Mouse (Mus musculus): ENCODE results near the gene Ntm.
A peak's percentile ranks its signal among the peaks of the same experiment; 100 is the strongest.

Ntm gene

DNA sequence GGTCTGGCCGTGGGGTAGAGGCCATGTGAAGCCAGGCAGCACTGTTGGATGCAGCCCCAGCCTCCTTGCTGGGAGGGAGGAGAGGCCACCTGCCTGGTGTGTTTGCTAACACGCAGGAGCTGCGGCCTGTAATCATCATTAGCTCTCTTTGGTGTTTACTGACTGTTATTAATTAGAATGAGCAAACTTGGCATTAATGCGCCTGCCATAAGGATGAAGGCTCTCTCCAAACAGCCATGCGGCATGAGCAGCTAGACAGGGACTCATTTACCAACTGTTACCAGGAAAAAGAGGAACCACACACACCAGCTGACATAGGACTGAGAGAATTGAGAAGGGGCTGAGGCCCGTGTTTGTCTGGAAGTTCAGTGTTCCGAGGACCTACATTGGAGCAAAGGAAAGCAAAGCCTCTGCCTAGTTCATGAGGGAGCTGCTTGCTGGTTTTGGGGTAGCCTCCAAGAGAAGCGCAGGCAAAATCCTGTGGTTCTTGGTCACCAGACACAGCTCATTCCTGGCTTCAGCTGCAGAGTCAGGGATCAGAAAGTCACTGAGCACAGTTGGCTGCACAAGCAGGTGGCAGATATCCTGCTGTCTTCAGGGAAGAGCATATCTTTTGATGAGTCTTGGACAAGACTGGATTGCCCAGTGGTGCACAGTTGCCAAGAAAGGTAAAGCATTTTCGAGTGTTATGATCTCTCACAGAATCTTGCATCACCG lies 171.6 kb downstream of the Ntm start:
- peak; percentile 84 for DNase-seq

DNA sequence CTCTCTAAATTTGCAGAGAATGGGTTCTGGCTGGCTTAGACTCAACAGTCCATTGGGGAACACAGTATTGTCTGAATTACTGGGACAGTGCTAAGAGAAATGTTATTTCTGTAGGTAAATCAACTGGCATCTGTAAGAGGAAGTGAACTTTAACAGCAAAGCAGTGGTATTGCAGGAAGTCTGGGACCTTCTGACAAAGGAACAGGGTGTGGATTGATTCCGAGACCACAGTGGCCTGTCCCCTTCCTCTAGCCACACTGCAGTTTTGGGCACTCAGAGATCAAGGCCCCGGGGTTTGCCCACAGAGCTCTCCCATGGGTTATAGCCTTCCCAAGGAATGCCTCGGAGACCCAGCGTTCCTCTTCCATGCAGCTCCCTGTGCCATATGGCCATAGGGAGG lies 172.9 kb downstream of the Ntm start:
- DNase-seq, result no peak

DNA sequence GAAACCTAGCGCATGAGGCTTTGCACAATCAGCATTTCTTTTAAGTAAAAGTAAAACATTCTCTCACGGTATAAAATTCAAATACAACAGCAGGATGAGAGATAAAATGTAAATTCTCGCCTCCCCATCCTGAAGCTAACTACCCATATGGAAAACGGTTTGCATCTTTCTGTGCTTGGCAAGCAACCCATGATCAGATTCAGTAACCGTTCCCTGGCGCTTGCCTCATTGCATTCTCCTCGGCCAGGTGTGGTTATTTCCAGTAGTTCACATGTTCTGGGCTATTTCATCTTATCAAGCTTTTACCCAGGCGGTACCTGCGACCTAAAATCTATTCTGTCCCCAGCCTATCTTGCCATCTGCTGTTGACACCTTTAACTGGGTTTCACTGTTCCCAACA lies 174.1 kb downstream of the Ntm start:
- no peak for DNase-seq

DNA sequence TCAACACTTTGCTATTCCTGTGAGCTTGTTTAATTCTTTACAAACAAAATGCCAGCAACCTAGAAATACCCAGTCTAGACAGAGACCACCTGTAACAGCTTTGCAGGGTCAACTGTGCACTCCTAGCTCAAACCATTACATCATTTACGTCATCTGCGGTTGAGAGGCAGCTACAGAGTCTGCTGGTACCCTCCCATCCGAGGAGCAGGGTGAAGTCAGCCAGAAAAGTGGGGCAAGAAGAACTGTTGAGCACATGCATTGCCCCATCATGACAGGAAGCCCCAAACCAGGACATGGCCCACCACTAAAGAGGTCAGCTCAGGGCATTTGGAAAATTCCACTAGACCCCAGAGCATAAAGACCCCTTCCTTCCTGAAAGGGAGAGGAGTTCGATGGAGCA lies 175.5 kb downstream of the Ntm start:
- no peak for DNase-seq

DNA sequence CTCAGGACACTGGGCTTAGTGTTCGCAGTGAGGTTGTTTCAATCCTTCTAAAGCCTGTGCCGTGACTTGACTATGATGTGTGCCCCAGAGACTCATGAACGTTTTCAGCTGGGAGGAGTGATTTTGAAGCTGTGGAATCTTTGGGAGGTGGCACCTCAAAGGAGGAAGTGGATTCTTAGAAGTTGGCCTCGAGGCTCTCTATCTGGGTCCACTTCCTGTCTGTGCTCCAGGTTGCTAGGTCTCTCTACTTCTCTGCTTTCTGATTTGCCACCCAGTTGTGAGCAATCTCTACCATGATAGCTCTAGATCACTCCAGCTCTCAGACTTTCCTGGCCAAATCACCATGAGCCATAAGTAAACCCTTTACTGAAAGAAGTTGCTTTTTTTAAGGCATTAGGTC lies 180.2 kb downstream of the Ntm start:
- no peak for DNase-seq

DNA sequence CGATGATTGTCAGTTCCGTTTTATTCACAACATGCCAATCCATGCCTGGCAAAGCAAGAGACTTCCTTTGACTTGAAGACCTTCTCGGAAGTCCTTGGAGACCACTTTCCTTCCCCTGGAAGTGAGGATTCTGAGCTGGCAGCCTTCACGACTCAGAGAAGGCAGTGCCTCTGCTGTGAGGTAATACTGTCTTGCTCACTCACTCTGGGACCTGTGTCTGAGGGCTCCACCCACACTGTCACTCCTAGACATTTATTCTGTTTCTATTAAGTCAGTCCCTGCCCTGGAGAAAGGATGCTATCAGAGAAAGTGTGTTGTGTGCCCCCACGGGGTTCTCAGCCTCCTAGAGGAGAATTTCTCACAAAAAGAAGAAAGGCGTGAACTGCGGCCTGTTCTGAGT lies 183.2 kb downstream of the Ntm start:
- DNase-seq, result no peak

DNA sequence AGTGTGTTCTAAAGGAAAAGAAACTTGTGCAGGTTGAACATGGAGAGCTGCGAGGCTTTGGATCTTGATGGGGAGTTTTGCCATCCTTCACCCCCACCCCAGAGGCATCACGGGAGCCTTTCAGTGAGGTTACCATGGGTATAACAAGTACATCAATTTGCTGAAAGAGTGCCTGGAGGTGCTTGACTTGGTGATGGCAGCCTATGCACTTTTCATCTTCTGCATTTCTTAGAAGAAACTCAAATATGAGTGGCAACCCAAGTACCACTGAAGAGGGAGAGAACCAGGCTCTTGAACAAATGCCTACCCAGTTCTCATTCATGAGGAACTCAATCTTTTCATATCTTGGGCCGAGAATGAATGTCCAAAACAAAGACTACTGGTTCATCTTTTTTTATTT lies 186.0 kb downstream of the Ntm start:
- DNase-seq, result no peak

DNA sequence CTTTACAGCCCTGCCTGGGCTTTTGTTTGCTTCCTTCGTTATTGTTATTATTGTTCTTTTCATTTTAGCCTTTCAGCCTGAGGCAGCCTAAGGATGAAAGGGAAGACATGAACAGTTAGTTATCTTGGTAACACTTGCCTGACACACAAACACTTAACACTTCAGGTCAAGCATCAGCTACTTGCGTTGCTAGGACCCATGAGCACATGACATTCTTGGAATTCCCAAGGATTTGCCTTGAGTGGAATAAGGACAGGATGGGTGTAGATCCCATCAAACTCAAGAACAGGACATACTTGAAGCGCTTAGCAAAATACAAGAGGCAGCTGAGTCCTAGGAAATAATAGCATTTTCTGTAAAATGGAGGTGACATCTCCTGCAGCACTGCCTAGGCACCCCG lies 186.4 kb downstream of the Ntm start:
- DNase-seq, result no peak

DNA sequence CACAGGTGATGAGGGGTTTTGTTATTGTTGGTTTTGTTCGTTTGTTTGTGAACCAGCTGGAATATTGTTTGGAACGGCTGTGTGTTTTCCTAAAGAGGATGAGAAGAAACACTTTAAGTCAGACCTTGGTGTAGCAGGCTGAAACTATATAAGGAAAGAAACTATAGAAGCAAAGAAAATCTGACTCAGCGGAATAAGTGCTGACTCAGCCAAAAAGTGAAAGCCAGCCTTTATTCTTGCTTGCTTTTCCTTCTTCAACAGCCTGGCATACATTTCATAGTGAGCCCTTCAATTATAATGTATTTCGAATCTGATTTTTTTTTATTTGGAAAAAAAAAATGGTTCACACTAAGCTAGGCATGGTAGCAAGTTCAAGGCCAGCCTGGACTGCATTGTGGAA lies 186.9 kb downstream of the Ntm start:
- no peak for DNase-seq

DNA sequence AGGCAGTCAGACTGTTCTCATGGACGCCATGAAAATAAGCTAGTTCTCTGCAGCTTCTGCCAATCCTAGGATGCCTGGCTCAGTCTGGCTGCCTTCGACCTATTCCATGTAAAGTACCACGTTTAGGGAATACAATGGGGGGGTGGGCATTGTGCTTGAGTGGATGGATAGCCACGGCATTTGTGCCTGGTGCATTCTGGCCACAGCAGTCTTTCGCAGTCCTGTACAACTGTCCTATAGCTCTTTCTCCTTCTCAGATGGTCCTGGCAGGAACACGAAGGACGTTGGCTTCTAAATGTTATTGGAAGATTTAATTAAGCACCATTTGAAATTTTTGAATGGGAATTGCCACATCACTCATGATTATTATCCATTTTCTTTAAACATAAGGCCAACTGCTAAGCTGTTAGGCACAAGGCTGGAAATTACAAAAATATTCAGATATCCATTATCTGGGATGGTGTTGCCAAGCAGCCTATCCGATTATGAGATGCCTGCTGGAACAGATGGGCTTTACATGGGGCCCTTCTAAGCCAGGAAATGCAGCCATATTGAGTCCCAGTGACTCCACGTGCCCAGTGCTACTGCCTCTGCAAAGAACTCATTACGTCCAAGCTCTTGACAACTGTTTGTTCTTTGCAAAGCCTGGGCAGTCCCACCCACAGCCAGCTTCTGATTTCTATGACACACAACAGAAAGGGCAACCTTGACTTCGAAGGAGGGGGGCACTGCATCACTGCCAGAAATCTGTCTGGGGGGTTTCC lies 190.1 kb downstream of the Ntm start:
- no peak for DNase-seq

DNA sequence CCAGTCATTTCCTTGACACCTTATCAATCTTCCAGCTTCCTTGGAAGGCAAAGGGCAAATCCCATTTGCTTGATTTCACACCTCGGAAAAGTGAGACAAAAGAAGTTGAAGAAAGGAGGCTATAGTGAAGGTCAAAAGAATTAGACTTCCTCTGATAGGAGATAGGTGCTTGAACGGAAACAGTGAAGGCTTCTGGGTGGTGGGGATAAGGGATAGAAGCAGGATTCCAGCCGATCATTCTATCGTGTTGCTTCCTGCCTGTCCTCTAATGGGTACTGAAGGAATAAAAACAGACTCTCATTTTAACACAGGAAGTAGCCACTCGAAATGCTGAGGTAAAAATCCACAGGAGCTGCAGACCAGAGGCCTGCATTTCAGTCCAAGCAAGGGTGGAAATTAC lies 191.1 kb downstream of the Ntm start:
- DNase-seq, result no peak

DNA sequence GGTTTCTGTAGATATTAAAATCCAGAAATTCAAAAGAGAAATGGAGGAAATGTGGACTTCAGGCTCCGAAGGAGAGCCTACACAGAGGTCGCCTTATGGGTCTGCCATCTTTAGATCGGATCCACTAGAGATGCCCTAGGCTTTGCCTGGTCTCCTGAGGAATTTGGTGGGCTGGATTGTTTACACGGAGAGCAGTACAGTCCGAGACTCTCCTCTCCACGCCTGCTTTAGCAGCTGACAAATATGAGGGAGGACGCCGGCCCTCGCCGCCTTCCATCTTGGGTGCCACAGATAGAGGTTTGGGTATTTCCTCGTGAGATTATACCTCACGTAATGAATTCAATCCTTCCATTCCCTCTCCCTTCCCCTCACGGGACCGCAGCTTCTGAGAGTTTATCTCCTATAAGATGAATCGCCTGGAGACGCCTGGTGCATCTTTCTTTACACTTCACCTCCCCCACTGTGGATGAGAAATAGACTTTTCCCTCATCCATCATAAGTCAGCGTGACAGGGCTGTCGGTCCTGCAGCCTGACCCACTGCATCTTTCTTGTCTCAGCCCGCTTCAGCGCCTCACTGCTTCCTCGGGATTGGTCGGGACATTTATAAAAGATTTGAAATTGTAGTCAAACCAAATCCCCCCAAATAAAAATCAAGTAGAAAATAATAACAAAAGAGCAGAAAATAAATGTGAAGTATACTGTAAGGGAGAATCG lies 191.7 kb downstream of the Ntm start:
- DNase-seq, result no peak

DNA sequence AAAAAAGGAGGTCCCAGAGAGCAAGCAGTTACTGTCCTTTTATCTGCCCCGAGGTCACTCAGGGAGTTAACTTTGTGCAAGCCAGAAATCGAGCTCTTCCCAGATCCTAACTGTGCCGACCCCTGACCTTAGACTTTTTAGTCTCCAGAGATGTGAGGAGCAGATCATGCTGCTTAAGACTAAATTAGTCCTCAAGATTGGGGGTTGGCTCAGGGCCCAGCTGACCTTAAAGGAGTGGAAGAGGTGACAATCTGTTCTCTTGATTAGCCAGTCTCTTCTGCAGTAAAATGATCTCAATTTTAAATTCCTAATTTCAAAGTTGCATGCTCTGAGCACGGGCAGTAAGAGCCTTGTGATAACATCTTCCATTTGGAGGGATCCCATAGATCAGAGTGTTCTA lies 193.6 kb downstream of the Ntm start:
- DNase-seq, result no peak

DNA sequence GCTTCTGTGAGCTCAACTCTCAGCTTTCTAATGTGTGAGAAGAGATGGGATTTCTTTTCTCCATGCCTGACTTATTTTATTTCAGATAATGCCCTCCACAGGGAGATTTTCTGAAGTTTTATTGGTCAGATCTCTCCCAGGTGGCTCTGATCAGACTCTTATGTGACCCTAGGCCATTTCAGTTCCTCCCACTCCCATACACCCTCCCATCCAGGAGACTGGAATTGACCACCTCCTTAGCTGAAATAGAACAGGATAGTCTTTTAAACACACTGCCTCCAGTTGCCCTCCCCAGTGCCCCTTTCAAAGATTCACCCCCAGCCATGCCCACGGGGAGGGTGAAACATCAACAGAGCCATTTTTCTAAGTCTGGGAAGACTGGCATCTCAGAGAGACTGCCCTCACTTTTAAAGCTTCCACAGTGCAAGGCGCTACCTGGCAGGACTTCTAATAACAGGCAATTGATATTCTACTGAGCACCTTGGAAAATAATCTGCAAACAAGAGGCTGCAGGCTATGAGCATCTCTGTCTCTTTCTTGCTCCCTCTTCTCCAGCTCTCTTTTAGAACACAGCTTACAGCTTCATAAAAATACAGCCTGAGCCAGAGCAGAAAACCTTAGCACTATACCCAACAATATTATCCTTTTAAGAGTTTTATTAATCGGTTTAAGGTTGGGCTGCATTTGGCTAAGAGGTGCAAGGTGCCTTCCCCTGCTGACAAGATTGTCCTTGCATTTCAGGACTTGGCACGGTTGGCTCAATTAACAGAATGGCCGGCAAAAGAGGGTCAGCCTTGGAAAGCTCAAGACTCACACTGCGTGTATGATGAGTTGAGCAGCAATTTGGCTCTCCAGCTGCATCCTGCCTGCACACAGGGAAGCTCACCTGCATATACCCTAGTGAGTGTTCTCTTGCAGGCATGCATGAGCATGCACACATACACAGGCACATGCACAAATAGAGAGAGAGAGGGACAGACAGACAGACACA lies 196.7 kb downstream of the Ntm start:
- DNase-seq, result no peak

DNA sequence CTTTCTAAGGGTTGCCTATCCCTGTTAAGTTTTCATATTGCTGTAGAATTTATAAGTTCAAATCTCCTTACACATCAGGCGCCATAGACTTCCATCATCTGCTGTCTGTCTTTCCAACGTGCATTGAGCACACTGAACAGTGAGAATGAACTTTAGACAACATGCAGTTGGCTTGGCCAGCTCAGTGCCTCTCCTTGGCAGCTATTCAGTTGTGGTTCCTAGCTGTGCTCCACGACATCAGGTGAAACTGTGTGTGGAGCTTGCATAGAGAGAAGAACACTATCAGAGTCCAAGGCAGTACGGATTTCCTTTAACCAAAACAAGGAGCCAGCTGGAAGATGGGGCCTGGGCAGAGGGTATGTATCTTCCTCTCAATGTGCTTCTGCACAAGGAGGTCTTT lies 199.6 kb downstream of the Ntm start:
- no peak for DNase-seq

DNA sequence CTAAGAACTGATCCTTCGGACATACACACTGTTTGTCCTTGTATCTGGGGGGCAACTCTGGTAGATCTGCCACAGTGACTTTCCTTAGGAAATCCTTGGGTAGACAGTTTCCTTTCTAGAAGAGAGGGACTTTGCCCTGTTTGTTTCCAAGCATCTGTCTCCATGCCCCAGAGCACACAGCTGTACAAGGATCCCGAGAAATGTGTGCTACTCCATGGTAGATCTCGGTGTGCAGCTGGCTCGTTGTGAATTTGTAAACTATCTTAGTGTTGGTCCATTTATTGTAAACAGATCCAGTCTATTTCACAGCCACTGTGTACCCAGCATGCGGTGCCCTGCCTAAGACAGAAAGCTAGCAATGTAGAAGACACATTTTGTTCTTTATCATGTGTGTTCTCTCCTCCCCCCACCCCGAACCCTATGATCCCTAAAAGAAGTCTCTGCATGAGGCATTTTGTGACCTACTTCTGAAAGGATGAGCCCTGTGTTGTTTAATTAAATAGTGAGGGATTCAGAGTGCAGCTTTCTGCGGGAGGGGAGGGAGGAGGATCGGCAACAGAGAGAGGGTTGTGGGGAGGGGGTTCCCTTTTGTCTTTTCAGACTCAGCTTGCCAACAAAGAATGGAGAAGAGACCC lies 200.9 kb downstream of the Ntm start:
- DNase-seq, result no peak

DNA sequence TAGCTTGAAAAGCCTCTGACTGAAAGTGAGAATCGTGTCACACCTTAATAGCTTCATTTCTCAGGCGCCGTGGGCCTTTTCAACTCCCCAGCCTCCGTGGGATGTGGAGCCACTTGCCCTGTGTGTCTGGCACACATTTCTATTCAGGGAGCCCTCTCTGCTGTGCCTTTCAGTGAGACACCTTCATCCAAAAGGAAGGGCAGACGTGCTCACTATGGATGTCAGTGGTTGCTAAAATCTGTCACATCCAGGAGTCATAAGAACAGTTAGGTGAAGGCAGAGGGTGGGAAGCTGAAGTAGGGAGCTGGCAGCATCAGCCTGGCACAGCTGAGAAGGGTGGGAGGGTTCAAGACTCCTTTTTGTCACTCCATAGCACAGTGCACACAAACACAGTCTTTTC lies 201.4 kb downstream of the Ntm start:
- no peak for DNase-seq

DNA sequence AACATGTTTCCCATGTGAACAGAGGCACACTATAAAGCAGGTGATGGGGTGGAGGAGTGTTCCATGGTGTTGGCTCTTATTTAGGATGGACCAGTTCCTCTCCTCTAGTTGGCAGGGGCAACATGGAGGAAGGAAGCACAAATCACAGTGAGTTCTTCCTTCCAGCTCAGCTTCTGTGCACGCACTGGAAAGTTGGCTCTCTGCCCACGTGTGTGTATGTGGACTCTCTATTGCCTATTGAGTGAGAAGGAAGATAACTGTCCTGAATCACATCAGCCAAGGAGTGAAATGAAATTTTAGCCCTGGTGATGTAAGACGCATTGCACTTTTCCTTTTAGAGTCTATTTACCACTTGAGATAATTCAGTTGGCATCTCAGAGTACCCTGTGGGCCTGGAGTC lies 203.0 kb downstream of the Ntm start:
- DNase-seq, result no peak

DNA sequence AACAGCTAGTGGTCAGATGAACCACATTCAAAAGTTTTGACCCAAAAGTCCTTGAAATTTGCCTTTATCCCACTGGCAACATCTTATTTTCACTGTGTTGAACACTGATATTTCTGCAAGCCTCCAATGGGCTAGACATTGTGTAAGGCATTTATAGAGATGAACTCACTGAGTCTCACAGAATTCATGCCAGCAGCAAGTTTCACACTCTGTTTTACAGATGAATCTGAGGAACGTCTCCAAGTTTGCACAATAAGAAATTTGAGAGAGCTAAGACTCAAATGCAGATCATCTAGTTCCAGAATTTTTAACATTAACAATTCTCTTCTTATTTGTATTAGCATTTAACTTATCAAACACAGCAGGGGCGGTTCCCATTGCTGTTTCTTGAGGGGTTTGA lies 203.9 kb downstream of the Ntm start:
- DNase-seq, result no peak

DNA sequence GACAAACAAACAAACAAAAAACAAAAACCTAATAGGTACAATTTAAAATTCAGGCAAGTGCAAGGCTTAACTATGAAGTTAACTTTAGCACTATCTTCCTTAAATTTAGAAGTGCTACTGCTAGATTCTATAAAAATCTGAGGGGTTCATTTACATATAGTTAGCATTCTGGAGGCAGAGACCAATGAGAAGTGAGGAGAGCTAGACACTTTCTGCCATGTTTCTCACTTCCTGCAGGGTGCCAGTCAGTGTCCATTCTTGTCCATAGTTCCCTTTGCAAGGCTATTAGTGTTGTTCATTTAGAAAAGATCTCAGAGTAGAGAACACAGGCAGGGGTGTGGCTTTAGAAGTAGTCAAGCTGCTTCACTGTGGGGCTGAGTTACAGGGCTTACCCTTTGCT lies 208.6 kb downstream of the Ntm start:
- DNase-seq, result no peak

DNA sequence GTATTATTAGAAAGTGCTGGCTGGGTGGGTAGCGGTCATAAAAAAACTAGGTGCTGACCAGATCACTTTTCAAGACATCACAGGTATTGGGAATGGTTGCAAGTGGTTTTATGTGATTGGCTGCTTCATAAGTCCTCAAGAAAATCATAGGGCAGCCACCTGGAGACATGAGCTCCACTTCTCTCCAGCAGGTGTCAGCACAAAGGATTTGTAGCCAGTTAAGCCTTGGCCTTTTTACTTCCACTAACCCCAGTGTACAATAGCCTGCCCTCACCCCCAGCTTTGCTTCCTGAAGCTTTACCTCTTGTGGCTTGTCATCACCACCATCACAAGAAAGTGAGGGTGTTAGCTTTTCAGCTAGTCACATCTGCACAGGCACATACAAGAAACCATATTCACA lies 211.5 kb downstream of the Ntm start:
- peak; percentile 49 for DNase-seq

DNA sequence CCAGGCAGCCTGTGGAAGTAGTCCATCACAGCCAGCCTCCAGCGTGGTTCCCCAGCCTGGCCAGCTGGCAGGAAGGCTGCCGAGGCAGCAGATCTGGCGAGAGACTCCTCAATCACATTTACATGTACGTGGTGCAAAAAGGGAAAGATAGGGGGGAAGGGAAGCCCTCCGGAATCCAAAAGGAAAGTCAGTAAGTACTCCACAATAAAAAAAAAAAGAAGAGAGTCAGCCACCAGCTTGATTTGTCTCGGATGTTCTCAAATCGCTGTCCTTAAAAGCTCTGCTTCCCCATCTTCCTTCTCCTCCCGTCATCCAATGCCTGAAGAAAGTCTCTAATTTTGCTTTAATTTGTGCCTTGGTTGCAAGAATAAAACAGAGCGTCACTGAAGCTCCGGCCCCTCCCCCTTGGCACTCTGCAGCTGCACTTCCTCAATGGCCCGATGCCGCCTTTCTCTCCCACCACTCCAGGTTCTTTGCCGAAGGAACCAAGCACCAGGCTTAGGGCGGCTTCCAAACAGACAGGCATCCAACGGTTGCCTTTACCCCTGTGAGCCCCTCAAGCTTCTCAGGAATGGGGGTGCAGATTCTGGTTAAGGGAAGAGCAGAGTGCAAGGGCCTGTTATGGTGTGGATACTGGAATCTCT lies 212.4 kb downstream of the Ntm start:
- DNase-seq, result peak; percentile 29

Measured in cerebellum, adult 11 months (tissue).